Mouse (Mus musculus) brain, adult 2 months (tissue): Measurements from ENCODE around the gene Gabrp.

Experiments used
- DNase-seq: peaks from one replicate; pipeline ENCODE4 v3.0.0; 2011; ENCODE audit warnings: low read depth, low spot score

Gene Gabrp

GRCm38 (mm10) chr11:33578859-33579258 is at the start of gene Gabrp:
Gabrp (minus strand) TSS chr11:33578959.
- DNase-seq: no peak

DNA sequence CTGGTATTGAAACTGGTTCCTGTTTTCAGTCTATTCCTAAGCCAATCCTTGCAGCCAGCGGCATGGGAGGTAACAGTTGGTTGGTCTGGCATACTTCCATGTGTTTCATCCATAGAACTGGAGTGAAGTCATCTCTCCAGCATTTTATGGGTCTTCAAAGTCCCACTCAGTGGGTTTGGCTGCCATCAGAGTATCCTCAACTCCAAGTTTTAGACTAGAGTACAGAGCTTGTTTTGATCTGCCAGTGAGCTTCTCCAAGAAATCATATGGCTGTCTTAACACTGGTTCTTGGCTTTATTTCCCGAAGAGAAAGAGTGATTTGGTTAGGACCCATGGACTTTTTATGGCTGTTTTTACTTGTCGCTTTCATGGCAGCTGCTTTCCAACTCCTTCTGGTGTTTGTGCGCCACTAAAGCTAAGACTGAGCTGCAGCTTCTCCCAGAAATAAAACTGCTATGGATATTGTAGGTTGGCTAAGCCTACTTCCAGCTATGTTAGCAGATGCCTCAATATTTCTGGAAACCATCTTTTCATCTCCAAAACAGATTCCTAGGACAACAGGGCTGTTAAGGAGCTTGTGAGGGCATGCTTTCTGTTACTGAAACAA is 48.5 kb upstream of the Gabrp start:
- DNase-seq: peak; percentile 78

- peak; percentile 65 for DNase-seq
Observed at GRCm38 (mm10) chr11:33614218-33614617, 35.5 kb upstream of the Gabrp start.

GRCm38 (mm10) chr11:33607784-33608183 is 29.0 kb upstream of the Gabrp start:
- DNase-seq: no peak

DNA sequence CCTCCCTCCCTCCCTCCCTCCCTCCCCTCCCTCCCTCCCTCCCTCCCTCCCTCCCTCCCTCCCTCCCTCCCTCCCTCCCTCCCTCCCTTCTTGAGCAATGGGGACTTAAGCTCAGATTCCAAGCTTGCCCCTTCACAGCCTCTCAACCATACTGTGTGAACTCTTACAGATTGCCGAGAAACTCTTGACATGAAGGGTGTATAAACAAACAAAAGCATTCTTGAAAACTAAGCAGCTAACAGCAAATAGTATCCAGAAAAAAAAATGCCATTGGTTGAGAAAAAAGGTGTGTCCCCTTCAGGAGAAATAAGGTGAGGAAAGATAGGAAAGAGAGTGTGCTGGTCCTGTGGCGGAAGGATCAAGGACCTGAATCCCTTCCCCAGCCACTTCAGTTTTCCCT is 24.4 kb upstream of the Gabrp start:
- no peak for DNase-seq

DNA sequence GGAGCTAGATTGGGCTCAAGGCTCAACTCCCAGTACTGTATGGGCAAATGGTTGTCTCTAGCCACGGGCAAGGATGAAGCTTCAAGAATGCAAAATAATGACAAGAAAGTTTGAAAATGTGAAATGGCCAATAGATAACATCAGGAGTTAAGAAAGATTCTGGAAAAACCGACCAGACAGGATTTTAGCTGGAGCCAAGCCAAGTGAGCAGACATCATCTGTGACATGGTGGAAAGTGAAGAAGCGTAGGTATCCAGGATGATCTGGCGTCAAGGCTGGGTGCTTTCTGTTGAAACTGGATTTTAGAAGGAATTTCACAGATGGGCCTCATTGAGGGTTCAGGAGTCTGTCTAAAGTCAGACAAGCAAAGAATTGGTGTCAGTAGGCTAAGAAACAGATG is 20.2 kb upstream of the Gabrp start, which contains the start of gene D130052B06Rik:
Gene D130052B06Rik (plus strand): TSS at position 317 of the 400 bp plus-strand sequence.
- no peak for DNase-seq

GRCm38 (mm10) chr11:33596655-33597054 is 17.9 kb upstream of the Gabrp start:
- no peak for DNase-seq

GRCm38 (mm10) chr11:33592826-33593225 is 14.1 kb upstream of the Gabrp start:
- no peak for DNase-seq

DNA sequence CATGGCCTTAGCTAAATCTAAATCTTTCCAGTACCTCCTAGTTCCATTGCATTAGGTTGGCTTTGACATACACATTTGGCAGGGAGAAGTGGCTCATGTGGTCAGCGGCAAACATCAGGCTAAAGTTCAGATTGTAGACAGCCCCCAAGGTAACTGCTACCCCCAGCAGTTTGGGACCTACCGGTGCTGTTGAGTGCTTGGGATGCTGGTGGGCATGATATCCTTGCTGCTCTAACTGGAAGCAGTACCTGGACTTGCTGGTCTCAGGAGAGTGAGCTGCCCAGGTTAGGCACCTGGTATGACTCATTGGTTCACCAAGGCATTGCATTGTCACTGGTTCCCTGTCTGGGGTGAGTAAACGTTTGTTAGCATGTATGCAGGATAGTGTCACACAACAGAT is 12.0 kb upstream of the Gabrp start:
- no peak for DNase-seq

DNA sequence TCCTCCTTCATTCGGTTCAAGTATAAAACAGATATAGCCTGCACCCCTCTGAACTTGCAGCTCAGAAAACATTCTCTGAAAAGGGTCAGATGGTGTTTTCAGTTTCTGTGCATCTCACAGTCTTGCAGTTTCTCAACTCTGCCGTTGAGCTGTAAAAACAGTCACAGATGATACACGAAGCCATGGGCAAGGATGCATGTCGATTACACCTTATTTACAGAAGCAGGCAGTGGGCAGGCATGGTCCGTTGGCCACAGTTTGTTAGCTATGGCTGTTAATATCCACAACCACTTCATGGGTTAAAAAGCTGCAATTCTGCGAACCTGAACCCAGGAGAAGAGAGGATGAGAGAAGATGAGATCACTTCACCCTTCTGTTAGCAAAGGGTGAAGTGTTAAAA is 7.9 kb upstream of the Gabrp start:
- DNase-seq: no peak

- no peak for DNase-seq
Observed at GRCm38 (mm10) chr11:33579621-33580020, 862 bp upstream of the Gabrp start.

GRCm38 (mm10) chr11:33574944-33575343 is 3.8 kb downstream of the Gabrp start:
- DNase-seq: no peak

DNA sequence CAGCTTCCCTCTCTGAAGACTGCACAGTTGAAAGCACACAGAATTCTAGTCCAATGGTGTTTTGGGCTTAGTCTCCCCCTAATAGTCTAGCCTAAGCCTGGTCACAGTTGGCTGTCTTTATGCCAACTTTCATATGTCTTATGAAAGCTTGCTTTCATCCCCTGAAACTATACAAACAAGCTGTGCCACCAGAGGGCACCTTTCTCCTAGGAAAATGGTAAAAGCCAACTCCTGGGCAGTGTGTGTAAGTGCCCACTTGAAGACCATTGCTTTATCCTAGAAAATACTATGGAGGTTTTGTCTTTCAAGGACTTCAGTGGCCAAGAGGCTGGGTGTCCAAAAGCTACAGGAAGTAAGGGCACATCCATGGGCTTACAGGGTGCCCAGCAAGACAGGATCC is 8.3 kb downstream of the Gabrp start:
- DNase-seq: peak; percentile 58

GRCm38 (mm10) chr11:33563921-33564320 is 14.8 kb downstream of the Gabrp start:
- no peak for DNase-seq

DNA sequence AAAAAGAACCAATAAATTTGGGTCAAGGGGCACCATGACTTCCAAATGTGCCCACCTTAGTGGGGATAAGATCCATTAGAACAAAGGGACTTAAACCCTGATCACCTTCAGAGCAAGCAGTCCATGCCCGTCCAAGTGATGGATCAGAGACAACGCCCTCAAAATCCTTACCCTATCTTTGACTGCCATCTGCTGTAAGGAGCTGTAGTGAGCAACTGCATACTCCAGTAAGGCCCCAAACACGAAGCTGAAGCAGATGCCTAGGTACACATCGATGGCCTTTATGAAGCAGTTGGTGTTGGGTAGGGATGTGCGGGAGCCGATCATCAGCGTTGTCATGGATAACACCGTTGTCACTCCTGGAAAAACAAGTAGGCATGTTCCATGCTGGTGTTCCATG is 24.6 kb downstream of the Gabrp start:
- peak; percentile 69 for DNase-seq

GRCm38 (mm10) chr11:33550861-33551560 is 27.7 kb downstream of the Gabrp start:
- DNase-seq: no peak

- DNase-seq: no peak
Observed at GRCm38 (mm10) chr11:33547386-33547785, 31.4 kb downstream of the Gabrp start.

DNA sequence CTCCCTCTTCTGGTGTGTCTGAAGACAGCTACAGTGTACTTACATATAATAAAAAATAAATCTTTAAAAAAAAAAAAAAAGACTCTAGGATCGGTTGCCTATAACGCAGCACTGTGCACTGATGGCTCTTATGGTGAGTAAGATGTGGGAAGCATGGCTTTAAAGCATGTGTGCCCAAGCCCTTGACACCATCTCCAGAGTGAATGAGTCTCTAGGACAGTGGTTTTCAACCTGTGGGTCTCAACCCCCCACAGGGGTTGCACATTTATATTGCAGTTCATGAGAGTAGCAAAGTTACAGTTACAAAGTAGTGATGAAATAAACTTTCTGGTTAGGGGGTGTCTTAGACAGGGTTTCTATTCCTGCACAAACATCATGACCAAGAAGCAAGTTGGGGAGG is 33.8 kb downstream of the Gabrp start:
- no peak for DNase-seq

DNA sequence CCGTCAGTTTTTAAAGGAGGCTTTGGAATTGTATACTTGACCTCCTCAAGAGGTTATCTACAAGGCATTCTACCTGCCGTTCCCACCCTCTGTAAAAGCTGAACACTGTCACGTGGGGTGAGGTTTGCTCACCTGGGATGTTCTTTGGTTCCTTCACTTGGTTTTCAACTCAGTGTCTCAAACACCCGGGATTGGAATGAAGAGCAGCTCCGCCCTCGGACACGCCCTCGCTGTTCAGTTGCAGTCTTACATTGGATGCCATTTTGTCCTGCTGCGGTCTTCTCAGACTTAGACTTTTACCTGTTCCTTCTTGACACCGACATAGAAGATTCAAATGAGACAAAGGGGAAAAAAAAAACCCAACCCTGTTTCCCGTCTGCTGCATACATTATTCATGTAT is 34.6 kb downstream of the Gabrp start:
- no peak for DNase-seq

DNA sequence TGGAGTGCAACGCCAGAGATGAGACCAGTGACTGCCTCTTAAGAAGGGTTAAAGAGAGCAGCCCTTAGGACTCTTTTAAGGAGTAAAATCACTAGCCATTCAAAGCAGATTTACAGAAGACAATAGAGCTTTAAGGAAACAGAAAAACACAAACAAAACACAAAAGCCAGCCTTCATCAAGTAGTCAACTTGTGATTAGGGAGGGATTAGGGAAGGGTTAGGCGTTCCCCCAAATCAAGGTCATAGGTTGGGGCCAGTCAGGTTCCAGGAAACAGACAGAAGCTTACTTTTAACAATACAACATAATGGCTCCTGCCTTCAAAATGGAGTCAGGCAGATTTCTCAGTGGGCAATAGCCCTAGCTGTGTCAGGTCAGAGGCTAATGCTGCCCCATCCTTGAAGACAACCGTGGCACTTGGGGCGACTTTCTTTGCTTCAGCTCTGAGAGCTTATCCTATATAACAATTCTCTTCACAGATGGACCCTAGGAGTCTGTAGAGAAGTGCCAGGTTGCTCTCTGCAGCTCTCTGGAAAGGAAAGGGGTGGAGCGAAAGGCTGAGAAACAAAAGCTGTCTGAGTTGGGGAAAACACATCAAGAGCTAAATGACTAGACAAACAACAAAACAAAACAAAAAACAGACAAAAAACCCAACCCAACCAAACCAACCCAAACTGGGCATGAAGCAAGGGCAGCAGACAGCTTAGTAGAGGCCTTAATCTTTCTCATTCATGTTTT is 41.2 kb downstream of the Gabrp start:
- DNase-seq: no peak

- no peak for DNase-seq
Observed at GRCm38 (mm10) chr11:33536636-33537035, 42.1 kb downstream of the Gabrp start.

GRCm38 (mm10) chr11:33534541-33534940 is 44.2 kb downstream of the Gabrp start:
- DNase-seq: no peak

- DNase-seq: no peak
Observed at GRCm38 (mm10) chr11:33533577-33533976, 45.2 kb downstream of the Gabrp start.
